Mouse (Mus musculus) heart, embryonic 11.5 days (tissue): ENCODE data around the gene Mgst1. TPM values are rescaled to one million over a fixed set of nuclear protein-coding genes. Genes with fewer than 3 reads are reported as not detected.

Experiments
- polyA plus RNA-seq: library from polyadenylated mRNA; unstranded; fragments of >200 nt; fragmentation: Nextera tagmentation; extraction: Ambion mirVana; gene quantifications from 2 replicates; pipeline ENCODE4 v1.2.1, GENCODE M21; 2014

Gene Mgst1
- polyA plus RNA-seq, 1 experiment from 2014 or later, result 76.6 TPM

Other genes starting within 250 kb of the Mgst1 start
- 0.33 TPM in 1 of 2 replicates, not detected in the other for gene Slc15a5, start 60.4 kb upstream of the Mgst1 start, polyA plus RNA-seq